Mouse (Mus musculus) stomach, postnatal 0 days (tissue): ENCODE measurements at regions not wholly inside any gene's neighbourhood (a gene's known extent, or its start where the extent isn't known, plus 50 kb on each side); places are given as distances from the start of the nearest gene placed in this dataset.

ENCODE experiments used
- CTCF ChIP-seq: IDR thresholded peaks from 2 replicates; pipeline ENCODE4 v1.5.1; 2016; ENCODE audit warnings: antibody characterized with exemption, low read depth, mild to moderate bottlenecking, moderate library complexity
- EP300 ChIP-seq: optimal IDR thresholded peaks from 2 replicates; pipeline ENCODE3; 2016; ENCODE audit warnings: antibody characterized with exemption

GRCm38 (mm10) chr1:39122316-39123015 is 71.1 kb upstream of the Npas2 start:
- TF ChIP-seq CTCF (no peak), EP300 (no peak)
